Mouse (Mus musculus): Measurements from ENCODE around the gene Nr6a1.

DNA sequence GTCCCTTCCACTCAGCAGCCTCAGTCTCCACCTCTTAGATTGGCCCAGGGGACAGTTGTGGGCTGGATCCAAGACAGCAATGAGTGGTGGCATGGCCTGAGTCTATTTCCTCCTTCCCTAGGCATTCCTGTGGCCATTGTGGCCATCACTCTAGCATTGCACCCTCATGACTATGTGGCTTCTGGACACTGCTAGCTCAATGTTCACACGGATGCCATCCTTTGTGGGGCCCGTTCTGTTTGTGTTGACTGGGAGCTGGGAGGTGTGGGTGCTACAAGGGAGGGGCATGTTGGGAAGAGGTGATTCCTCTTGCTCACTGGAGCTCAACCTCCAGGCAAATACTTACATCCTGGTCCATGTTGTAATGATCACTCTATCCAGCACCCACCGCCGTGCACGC lies 245.3 kb downstream of the Nr6a1 start:
- TF ChIP-seq UBTF (IDR thresholded peaks at IDR 0.05; ENCODE audit: low read depth, low read length): no peak
- TF ChIP-seq JUND (conservative IDR thresholded peaks at IDR 0.05; ENCODE audit: low read depth, low read length): no peak
